Mouse (Mus musculus) layer of hippocampus, adult 18-20 months (tissue): ENCODE results near the gene Syde2. TPM values are rescaled to one million over a fixed set of nuclear protein-coding genes. Genes with fewer than 3 reads are reported as not detected.

Experiments
- DNase-seq, 2 experiments: peaks; one replicate each; pipeline ENCODE4 v3.0.0; 2022; ENCODE audit warnings: low spot score in 2 of 2
- long read RNA-seq: library from polyadenylated mRNA; stranded (forward); transcript quantifications from one replicate; pipeline ENCODE4 v2.0.0, GENCODE M21; 2021
- total RNA-seq, 2 experiments: library from RNA; stranded (reverse); gene quantifications; 2 replicates each; pipeline ENCODE4 v1.2.3; 2021

Gene Syde2
- 1 to 10 TPM; 3.6 to 4.2 TPM for total RNA-seq
- long read RNA-seq, full-length matches to known transcripts = 3 of 4 reads
- long read RNA-seq, partial matches to known transcripts = 1 of 4 reads
- long read RNA-seq, other reads (novel, unspliced or antisense) = 0 of 4 reads

GRCm38 (mm10) chr3:145987268-145987969 is at the start of gene Syde2:
Gene Syde2, plus strand, starts transcription at chr3:145987870.
- peak; percentile 41 to 65 for DNase-seq

DNA sequence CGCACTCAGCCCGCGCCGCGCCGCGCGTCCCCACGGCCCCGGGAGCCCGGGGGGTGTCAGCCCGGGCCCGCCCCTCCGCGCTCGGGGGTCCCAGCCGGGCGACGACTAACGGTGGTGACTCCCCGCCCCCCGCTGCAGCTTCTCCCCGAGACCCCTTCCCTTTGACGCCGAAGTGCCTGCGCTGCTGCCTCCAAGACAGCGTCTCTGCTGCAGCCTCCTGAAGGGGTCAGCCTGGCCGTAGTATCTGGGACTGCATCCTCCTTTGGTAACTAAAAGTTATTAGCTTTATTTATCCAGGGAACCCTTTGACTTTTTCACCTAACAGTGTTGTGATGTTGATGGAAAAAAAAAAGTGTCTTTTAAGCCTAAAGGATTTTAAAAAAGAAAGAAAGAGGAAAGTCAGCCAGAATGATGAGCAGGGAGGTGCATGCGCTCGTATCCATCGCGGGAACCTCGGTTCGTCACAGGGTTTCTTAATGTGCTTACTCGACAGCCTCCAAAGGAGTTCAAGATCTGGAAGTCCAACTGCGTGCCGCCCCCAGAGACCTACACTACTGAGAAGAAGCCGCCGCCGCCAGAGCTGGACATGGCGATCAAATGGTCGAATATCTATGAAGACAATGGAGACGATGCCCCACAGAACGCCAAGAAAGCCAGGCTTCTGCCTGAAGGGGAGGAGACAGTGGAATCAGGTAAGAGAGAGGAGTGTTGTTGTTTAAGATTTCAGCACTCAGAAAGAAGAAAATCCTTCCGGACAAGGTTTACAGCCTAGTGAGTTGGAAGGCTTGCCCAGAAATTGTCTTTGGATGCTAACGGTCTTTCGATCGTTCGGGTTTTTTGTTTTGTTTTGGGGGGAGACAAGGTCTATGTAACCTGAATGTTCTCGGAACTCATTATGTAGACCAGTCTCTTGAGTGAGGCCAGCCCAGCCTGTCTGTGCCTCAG is 49.0 kb upstream of the Syde2 start:
- no peak for DNase-seq

GRCm38 (mm10) chr3:145939402-145939801 is 48.3 kb upstream of the Syde2 start:
- no peak for DNase-seq

DNA sequence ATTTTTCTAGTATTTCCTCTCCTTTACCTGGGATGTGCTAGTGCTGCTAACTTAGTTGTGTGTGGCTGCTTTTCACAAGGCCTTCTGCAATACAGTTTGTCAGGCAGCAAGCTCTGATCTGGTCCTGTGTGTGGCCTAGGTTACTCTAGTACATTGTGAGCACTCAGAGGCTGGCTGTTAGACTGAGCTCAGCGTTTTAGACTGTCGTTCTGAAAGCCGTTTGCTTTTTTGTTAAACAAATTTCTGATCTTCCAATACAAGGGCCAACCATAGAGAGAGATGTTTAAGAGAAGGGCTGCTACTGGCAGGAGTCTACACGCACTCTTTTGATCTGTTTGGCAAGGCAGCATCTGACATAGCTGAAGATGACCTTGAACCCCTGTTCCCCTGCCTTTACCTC is 47.7 kb upstream of the Syde2 start:
- DNase-seq = no peak

GRCm38 (mm10) chr3:145941971-145942370 is 45.7 kb upstream of the Syde2 start:
- peak; percentile 56 to 79 for DNase-seq

DNA sequence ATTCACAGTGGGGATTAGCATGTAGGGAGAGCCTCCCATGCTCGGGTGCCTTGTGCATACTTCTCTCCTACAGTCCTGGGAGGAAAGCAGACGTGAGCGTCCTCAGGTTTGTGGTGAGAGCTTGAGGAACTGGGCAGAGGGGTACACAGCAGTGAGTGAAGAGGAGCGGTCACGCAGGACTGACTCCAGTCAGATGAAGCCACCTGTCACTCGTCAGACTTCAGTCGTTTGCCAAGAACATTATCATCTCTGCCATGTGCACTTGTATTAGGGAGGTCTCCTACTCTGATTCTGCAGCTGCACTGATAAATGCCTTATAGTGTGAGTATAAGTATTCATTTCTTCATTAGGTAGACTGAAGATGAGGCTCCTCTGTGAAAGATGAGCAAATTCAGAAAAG is 43.3 kb upstream of the Syde2 start:
- no peak for DNase-seq

DNA sequence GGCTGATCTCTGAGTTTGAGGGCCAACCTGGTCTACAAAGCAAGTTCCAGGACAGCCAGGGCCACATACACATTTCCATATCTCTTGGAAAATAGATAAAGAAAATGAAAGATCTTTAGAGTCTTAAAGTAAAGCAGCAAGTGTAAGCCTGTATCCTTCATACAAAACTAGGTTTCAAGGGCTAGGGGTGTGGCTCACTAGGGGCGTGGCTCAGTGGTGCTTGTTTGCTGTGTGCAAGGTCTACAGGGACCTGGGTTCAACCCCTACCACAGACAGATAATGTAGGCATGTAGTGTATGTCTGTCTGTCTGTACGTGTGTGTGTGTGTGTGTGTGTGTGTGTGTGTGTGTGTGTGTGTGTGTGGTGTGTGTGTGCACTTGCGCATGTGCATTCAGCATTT is 41.8 kb upstream of the Syde2 start:
- DNase-seq = no peak

- DNase-seq = no peak
Observed at GRCm38 (mm10) chr3:145946654-145947053, 41.0 kb upstream of the Syde2 start.

GRCm38 (mm10) chr3:145947539-145948204 is 40.0 kb upstream of the Syde2 start:
- DNase-seq = no peak

DNA sequence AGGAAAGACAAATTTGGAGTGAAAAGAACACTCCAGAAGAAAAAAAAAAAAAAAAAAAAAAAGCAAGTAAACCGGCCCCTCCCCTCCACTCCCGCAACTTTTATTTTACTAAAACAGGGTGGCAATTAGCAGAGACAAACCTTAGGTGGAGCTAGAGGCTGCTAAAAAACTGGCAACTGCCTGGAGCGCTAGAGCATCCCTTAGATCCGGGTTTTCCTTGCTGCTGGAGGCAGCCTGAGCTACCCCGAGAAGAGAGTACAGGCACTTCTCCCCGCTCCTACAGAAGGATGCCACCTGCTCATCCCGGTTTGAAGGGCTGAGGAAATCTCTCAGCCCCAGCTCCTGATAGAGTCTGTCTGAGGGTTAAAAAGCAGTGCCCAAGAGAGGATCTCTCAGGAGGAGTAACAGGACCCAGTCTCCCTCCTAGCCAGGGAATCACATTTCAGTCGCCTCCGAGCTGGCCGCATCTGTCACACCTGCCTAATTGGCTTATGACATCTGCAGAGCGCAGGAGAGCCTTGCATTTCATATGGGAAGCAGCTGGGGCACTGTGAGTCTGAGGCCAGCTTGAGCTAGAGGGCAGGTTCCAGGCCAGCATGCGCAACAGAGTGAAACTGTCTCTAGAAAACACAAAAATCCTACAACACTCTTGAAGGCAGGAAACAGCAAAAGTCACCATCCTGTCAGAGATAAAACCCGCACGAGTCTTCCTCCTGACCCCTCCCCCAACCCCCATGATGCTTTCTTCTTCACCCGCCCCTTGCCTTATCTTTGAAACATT is 37.4 kb upstream of the Syde2 start:
- peak; percentile 58 to 80 for DNase-seq

DNA sequence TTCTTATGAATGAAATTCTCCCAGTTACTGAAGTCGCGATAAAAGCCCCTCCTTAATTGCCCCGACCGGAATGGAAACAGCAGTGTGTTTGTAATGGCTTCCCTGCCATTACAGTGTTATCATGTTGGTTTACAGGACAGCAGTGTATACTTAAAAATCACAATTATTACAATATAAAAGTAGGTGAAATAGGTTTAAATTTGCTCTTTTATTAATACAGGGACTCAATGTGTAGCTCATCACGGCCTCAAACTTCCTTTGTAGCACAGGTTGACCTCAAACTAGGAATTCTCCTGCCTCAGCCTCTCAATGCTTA is 36.9 kb upstream of the Syde2 start:
- DNase-seq = no peak

DNA sequence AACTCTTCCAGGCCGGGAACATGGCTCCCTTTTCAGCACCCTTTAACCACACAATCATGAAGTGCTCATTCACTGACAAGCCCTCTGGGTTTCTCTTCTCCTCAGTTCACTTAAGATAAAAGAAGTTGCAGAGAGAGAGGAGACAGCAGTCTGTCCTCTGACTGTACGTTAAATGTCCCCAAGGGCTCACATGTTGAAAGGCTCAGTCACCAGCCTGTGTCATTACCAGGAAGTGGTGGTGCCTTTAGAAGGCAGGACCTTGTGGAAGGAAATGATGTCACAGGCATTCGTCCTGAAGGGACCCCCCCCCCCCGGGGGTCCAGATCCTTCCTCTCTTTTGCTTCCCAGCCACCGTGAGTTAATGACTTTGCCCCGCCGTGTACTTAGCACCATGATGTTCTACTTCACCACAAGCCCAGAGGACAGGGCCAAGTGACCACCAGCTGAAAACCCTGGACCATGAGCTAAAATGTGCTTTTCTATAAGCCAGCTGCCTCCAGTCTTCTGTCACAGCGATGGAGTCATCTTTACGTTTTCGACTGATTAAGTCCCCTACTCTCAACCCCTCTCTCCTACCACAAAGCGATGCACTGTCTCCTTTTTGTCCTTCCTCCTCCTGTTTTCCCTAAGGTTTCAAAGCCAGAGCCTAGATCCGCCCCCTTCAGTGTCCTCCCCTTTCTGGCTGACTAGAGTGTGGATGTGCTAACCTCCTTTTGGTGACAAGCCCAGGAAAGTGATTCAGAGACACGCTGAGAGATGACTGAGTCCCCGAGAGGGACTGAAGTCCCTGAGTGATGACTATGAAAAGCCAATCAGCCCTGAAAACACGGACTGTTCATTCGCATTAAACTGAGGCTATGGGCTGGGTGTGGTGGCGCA is 36.1 kb upstream of the Syde2 start:
- no peak for DNase-seq

DNA sequence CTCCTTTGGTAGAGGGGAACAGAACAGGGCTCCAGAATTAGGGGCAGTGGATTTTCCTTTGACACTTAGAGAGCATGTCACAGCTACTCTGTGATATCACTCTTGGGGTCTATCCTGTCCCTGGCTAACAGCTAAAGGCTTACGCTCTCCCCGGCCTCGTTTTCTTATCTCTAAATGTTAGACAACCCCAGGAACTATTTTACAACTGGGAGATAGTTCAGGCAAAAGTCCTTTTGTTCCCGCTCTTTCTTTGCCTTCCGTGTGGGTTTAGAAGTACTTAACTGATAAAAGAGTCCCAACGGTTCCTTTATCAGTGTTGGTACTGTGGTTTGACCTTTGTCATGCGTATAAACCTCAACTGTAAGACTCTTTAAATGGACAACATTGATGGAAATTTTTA is 34.7 kb upstream of the Syde2 start:
- no peak for DNase-seq

DNA sequence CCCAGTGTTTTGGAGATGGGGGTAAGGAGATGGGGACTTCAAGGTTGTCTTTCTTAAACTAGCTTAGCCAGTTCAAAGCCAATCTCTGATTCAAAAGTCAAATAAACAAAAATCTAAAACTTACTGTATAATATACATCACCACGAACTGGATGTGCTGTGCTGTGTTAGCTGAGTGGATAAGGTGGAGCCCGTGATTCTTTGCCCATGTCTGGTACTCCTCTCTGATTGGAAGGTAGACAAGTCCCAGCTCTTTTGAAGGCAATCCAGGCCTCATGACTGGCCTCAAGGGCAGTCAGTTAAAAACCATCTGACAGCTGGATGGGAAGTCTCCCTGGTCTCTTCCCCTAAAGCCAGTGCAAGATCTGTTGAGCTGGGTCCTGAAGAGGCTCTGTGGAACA is 34.3 kb upstream of the Syde2 start:
- no peak for DNase-seq

DNA sequence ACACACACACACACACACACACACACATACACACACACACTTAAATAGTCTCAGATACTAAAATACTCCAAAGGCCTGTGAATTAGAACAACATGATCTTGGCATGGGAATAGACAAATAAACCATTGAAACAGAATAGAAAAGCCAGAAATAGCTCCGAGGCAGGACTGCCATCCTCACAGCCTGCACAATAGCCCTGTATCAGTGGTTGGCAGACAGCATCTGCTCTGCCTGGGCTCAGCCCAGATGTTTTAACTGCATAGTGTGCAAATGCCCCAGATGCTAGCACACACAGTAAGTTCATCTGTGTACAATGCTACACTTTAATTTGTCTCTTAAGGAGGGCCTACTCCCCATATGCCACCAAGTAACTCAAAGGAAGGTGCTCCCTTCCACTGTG is 27.8 kb upstream of the Syde2 start:
- peak in 1 of 2 experiments; percentile 46 for DNase-seq

- no peak for DNase-seq
Observed at GRCm38 (mm10) chr3:145962411-145962810, 25.3 kb upstream of the Syde2 start.

DNA sequence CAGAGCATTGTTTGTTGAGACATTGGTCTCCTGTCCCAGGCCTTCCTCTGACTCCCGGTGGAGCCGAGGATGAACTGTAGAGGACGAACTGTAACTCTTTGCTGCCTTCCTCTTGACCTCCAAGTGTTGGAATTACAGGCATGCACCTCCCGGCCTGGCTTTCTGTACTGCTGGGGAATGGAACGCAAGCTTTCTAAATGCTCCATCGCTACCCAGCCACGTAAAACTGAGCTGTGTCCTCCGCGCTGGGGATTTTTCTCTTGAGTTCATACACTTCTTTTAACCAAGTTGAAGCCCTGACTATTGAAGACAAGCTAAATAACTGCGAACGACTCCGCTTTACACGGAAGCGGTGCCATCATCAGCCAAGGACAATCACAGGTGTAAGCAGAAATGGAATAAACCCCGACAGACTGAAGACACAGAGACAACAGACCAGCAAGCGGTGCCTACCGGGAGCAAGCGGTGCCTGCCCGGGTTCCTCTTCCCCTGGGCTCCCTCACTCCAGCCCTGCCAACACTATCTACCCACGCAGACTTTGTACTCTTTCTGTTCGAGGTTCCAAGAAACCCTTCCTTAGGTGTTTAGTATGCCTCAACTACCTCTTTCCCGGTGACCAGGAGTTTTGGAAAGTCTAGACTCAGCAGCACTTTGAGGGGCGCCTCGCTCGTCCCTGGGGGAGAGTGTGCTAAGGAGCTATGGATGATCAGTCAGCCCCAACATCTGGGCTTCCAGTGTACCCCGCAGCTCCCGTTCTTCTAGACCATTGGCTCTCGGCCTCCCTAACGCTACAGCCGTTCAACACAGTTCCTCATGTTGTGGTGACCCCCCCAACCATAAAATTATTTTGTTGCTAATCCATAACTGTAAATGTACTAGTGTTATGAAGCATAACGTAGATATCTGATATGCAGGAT is 24.3 kb upstream of the Syde2 start:
- DNase-seq = no peak

- DNase-seq = no peak
Observed at GRCm38 (mm10) chr3:145964018-145964387, 23.7 kb upstream of the Syde2 start.

GRCm38 (mm10) chr3:145964473-145964872 is 23.2 kb upstream of the Syde2 start:
- no peak for DNase-seq
